Mouse (Mus musculus) duodenum, adult 2 months (tissue): ENCODE results near the gene Rps11. TPM values are rescaled to one million over a fixed set of nuclear protein-coding genes. Genes with fewer than 3 reads are reported as not detected.

Experiments used
- polyA plus RNA-seq: library from polyadenylated mRNA; depleted of rRNA; stranded (reverse); fragments of >200 nt; gene quantifications from 2 replicates; pipeline ENCODE4 v1.2.3, GENCODE M21; 2012; ENCODE audit warnings: low replicate concordance; rRNA removed

The Rps11 gene
- 86.3 and 120 TPM in 2 replicates for polyA plus RNA-seq

DNA sequence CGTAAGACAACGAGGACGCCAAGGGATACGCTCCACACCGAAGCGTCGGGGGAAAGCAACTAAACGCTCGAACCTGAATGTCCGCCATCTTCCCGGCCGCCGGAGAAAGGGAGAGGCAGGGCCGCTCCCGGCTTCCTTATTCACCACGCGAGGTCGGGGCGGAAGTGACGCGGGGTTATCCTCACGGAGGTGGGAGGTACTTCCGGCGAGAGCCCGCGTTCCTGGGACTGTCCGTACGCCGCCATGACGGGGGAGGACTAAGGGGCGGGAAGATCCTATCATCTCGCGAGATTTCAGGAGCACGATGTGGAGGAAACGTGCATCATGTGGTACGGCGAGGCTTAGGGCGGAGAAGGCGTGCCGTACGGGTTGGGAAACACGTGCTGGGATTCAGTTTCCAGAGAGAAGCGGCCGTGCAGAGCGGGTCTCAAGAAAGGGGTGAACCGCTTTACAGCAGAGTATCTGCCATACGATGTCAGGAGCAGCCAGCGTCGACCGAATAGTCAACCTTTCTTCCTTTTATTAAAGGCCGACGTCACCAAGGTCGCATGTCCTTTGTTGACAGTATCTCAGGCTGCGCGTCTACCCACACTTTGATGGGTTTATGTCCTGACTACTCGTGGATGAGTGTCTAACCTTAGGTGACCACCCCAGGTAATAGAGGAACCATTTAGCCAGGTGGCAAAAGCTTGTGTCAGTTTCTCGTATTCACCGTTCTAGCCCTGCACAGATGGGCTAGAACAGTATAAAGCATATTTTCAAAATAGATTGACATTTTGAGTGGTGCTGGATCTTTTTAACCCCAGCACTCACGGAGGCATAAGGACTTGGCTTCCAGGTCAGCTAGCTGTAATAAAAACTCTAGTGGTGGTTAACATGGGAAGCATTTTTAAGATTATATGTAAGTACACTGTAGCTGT lies at the start of gene Rps11:
TSS of gene Rps11 (minus strand) at position 216 of the 920 bp plus-strand sequence.

DNA sequence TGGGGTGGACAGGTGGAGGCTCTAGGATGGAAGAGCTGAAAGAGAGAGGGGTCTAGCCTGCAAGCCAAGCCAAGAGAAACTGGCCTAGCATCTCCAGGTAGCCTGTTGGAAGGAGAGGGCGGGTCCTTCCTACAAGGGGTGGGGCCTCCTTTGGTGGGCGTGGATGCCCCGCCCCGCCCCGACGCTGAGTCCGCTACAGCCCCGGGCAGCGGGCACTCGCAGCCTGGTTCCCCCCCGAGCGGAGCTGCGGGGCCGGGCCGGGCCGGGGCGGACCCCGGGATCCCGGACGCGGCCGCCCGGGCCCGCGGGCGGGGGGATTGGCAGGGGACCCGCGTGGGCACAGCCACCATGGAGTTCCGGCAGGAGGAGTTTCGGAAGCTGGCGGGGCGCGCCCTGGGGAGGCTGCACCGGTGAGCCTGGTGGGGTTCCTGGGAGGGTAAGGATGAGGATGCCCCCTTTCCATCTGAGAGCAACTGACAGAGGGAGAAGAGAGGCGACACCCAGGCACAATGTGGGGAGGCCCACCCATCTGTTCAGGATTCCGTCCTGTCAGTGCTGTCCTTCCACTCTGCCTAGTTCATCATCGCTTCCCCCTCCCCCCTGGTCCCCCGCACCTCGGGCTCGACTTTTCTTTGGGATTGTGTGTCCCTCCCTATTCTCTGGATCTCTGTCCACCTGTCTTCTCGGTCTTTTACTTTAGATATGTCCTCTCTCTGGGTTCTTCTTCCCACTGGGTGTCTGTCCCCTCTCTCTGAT lies 39.7 kb upstream of the Rps11 start, which contains the start of gene Slc17a7:
TSS of gene Slc17a7 (plus strand) at position 215 of the 756 bp plus-strand sequence.

DNA sequence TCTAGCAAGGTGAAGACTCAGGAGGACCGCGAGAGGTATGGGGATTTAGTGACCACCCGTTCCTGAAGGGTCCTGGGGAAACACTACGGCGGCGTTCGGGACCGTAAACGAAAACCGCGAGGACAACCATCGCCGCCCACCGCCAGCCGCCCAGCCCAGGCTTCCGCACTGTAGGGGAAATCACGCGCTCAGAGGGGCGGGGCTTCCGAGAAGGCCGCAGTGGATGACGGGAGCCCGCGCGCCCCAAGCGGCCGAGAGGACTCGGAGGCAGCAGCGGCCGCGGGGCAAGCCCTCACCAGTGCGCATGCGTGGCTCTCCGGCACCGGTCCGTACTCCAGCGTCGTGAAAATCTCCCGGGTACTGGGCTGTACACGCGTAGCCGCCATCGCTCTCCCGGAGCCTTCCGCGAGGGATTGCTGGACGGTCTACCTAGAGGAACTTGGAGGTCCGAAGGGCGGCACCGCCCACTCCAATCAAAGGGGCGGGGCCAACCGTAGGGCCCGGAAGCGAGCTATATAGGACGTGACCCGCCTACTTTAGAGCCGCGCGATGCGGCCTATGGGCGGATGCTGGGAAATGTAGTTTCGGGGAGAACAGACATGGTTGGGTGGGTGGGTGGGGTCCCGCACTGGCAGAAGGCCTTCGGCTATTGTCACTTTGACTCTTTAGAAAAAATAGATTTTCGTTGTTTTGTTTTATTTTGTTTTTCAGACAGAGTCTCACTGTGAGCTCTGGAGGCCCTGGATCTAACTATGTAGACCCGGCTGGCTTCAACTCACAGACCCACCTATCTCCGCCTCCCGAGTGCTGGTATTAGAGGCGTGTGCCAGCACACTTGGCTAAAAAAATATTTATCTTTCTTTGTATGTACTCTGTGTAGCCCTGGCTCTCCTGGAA lies 30.1 kb upstream of the Rps11 start, which contains the start of the genes Pih1d1 and Aldh16a1:
TSS of gene Pih1d1 (plus strand) at position 208 of the 897 bp plus-strand sequence.
TSS of gene Aldh16a1 (minus strand) at position 489 of the 897 bp plus-strand sequence.

DNA sequence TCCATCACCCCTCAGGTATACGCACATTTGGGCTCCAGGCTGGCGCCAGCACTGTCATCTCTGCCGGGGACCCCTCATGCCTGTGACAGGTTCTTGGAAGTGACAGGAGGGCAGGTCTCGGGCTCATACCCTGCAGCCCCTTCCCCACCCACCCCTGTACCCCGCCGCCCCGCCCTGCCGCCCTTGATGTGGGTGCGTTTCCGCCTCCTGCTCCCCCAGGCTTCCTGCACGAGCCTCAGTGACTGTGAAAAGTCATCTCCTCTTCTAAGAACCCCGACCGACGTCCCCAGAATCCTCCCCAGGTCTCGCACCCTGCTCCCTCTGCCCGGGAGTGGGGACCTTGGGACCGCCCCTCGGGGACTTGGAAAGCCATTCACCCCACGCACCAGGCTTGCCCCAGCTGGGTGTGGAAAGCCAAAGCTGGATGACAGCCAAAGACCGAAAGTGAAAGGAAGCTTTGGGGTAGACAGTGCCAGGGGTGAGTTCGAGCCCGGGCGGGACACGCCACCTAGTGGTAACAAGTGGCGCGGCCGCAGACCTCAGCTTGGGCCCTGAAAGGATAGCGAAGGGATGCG lies 11.8 kb upstream of the Rps11 start, which contains the start of the genes Gm45713 and Flt3l:
TSS of gene Gm45713 (minus strand) at position 239 of the 575 bp plus-strand sequence.
TSS of gene Flt3l (minus strand) at position 440 of the 575 bp plus-strand sequence.

DNA sequence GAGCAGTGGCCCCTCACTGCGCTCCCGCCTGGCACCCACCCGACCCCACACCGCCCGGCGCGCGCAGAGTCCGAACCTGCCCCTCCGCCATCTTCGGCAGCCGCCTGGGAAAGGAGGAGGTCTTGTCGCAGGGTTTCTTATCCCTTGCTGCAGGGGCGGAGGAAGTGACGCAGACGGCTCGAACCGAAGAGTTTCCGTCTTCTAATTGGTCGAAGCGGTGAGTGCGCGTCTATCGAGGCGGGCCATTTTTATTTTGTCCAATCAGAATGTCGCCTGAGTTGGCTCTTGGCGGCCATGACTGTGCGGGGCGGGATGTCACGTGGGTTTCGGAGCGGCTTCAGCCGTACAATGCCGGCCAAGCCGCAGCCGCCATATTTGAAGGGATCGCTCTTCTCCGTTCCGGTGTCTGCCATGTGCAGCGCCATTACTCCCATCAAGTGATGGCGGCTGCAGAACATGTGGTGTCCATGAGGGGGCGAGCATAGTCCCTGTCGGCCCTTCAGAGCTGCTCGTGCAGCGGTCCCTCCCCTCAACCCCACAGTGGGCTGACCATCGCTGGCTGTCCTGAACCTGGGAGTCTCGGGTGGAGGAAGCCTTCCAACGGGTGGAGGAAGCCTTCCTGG lies 4.5 kb upstream of the Rps11 start, which contains the start of gene Rpl13a:
TSS of gene Rpl13a (minus strand) at position 138 of the 623 bp plus-strand sequence.

DNA sequence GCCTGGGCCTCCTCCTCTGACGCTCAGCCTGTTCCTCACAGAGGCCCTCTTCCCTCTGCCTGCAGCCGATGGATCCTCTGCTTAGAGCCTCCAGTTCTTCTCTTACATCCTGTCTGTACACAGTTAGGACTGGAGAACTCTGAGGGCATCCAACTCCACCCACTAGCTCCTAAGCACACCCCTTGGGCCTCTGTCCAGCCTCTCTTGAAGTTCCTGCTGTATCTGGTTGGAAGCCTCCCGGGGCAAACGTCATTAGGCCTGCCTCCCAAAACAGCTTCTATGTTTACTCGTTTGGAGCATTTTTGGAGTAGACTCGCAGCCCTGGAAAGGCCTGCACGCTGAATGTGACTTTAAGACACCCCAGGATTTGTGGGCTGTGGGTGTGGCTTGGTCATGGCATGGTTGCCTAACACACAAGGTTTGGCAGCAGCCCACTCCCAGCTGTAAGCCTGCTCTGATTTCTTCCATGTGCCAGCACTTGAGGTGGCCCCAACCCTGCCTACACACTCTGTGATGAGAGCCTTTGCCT lies 20.5 kb downstream of the Rps11 start, which contains the start of gene Fcgrt:
TSS of gene Fcgrt (minus strand) at position 200 of the 529 bp plus-strand sequence.

DNA sequence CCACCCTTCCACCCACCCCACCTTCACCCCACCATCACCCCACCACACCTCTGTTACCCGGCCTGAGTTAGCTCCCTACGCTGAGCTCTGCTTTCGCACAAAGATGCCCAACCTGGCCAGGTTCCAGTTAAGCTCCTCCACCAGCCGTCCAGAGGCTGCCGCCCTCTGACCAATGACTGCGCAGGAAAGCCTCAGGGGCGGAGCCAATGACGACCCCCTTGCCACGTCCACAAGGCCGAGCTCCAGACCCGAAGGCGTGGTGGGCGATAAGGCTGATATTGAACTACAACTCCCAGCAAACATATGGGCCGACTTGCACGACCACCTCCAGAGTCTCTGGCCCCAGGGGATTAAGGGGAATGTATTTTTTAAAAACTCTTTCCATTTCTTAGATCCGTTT lies 32.2 kb downstream of the Rps11 start, which contains the start of gene Rcn3:
TSS of gene Rcn3 (minus strand) at position 174 of the 400 bp plus-strand sequence.

Other genes with a start within 250 kb of the Rps11 start
- gene Med25, start 231.7 kb downstream of the Rps11 start, polyA plus RNA-seq = 280 and 331 TPM in 2 replicates
- gene Fuz, start 228.4 kb downstream of the Rps11 start, polyA plus RNA-seq = 34.2 and 46.4 TPM in 2 replicates
- 76.5 and 82.3 TPM in 2 replicates for gene Ap2a1, start 194.9 kb downstream of the Rps11 start, polyA plus RNA-seq
- 0.49 TPM in 1 of 2 replicates, not detected in the other for gene Tsks, start 181.2 kb downstream of the Rps11 start, polyA plus RNA-seq
- gene Cpt1c, start 149.6 kb downstream of the Rps11 start, polyA plus RNA-seq = 6.7 and 11.1 TPM in 2 replicates
- gene Prmt1, start 137.9 kb downstream of the Rps11 start, polyA plus RNA-seq = 45.6 and 61.7 TPM in 2 replicates
- gene Irf3, start 126.8 kb downstream of the Rps11 start, polyA plus RNA-seq = 70.7 and 84.2 TPM in 2 replicates
- 26.3 and 28.8 TPM in 2 replicates for gene Bcl2l12, start 125.7 kb downstream of the Rps11 start, polyA plus RNA-seq
- gene Scaf1, start 108.1 kb downstream of the Rps11 start, polyA plus RNA-seq = 59.7 and 64.8 TPM in 2 replicates
- gene Rras, start 106.5 kb downstream of the Rps11 start, polyA plus RNA-seq = 76.8 and 77.3 TPM in 2 replicates
- 8.5 and 9.7 TPM in 2 replicates for gene Prr12, start 71.6 kb downstream of the Rps11 start, polyA plus RNA-seq
- 47.3 and 54.0 TPM in 2 replicates for gene Nosip, start 62.0 kb downstream of the Rps11 start, polyA plus RNA-seq
- 145 and 313 TPM in 2 replicates for gene Prrg2, start 61.8 kb downstream of the Rps11 start, polyA plus RNA-seq
- 42.1 and 62.3 TPM in 2 replicates for gene Rcn3, start 32.2 kb downstream of the Rps11 start, polyA plus RNA-seq
- 84.8 and 148 TPM in 2 replicates for gene Fcgrt, start 20.6 kb downstream of the Rps11 start, polyA plus RNA-seq
- 462 and 1,279 TPM in 2 replicates for gene Rpl13a, start 4.3 kb upstream of the Rps11 start, polyA plus RNA-seq
- 2.6 TPM in 1 of 2 replicates, not detected in the other for gene Gm45713, start 11.8 kb upstream of the Rps11 start, polyA plus RNA-seq
- 41.6 and 41.8 TPM in 2 replicates for gene Flt3l, start 12.0 kb upstream of the Rps11 start, polyA plus RNA-seq
- gene Pih1d1, start 29.9 kb upstream of the Rps11 start, polyA plus RNA-seq = 33.6 and 51.7 TPM in 2 replicates
- 214 and 420 TPM in 2 replicates for gene Aldh16a1, start 30.1 kb upstream of the Rps11 start, polyA plus RNA-seq
- gene Slc17a7, start 39.5 kb upstream of the Rps11 start, polyA plus RNA-seq = 0.07 and 0.09 TPM in 2 replicates
- not detected in 2 replicates for gene Gfy, start 55.1 kb upstream of the Rps11 start, polyA plus RNA-seq
- gene Pth2, start 56.6 kb upstream of the Rps11 start, polyA plus RNA-seq = not detected in 2 replicates
- 0.04 TPM in 1 of 2 replicates, not detected in the other for gene Ccdc155, start 80.5 kb upstream of the Rps11 start, polyA plus RNA-seq
- 0.11 and 1.4 TPM in 2 replicates for gene Dkkl1, start 87.7 kb upstream of the Rps11 start, polyA plus RNA-seq
- gene Tead2, start 91.3 kb upstream of the Rps11 start, polyA plus RNA-seq = 7.2 and 14.7 TPM in 2 replicates
- 12.2 and 41.2 TPM in 2 replicates for gene Cd37, start 114.7 kb upstream of the Rps11 start, polyA plus RNA-seq
- not detected in 2 replicates for gene Slc6a16, start 116.6 kb upstream of the Rps11 start, polyA plus RNA-seq
- 0.13 TPM in 1 of 2 replicates, not detected in the other for gene Slc6a21, start 153.1 kb upstream of the Rps11 start, polyA plus RNA-seq
- gene Trpm4, start 209.3 kb upstream of the Rps11 start, polyA plus RNA-seq = 125 and 254 TPM in 2 replicates
- gene Hrc, start 210.9 kb upstream of the Rps11 start, polyA plus RNA-seq = 0.09 and 0.55 TPM in 2 replicates
- 34.3 and 84.9 TPM in 2 replicates for gene Ppfia3, start 242.6 kb upstream of the Rps11 start, polyA plus RNA-seq
- 2.5 and 6.3 TPM in 2 replicates for gene Lin7b, start 246.1 kb upstream of the Rps11 start, polyA plus RNA-seq